Mouse (Mus musculus): ENCODE data around the gene Irs1.

Irs1 gene

GRCm38 (mm10) chr1:82183913-82184442, 107.2 kb downstream of the Irs1 start:
- in situ Hi-C loops (cut with MboI): no loop called here

All from mature B cell (primary cell).